Mouse (Mus musculus) inflammation-experienced regulatory T-cells, adult 6 months (primary cell): ENCODE measurements around the gene Hscb. TPM values are rescaled to one million over a fixed set of nuclear protein-coding genes. Genes with fewer than 3 reads are reported as not detected.
"Not testable (repeated sequence)": the region's sequence is repeated elsewhere in the genome, so short reads cannot be mapped to it uniquely, and the experiment has no call there.

ENCODE experiments used
- ATAC-seq: one replicate; pipeline ENCODE4 v1.8.0; 2017
- polyA plus RNA-seq, 3 experiments: library from polyadenylated mRNA; unstranded; fragments of 100-300 nt; shearing (Covaris generic); gene quantifications; one replicate each; pipeline ENCODE4 v1.2.1; 2017

Hscb gene
- 10 to 100 TPM; 41.4 to 51.1 (median 45.4) TPM for polyA plus RNA-seq

DNA sequence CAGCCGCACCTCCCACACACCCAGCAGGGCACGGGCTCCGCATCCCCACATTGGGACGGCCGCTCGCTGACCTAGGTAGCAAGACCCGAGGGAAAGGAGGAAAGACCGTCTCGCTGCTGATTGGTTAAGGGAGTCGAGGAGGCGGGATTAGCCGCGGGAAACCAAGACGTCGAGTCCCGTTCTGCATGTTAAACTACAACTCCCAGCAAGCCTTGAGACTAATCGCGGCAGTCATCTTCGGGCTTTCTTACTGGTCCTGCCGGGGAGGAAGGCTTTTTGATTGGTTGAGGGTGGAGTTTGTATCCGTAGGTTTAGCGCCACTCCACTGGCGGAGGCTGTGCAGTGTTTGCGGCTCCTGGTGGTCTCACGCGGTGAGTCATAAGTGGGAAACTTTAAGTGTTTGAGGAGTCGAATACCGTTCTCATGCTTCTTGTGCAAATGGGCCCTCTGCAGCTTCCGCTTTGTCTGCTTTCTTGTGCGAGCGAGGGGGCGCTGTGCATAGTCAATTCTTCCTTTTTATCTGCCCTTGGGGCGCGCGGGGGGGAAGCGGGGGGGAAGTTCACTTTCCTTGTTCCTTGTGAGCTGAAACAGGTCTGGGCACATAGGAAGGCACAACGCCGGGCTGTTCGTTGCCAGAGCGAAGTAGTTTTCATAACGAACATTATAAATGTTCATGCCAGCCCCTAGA lies at the start of gene Hscb, which contains the start of gene Chek2:
Gene Hscb, minus strand, starts transcription at position 100 of the 688 bp plus-strand sequence.
Gene Chek2, plus strand, starts transcription at position 302 of the 688 bp plus-strand sequence.
- peak; percentile 98 for ATAC-seq

- ATAC-seq, result no peak
Measured at GRCm38 (mm10) chr5:110888596-110888995, 49.0 kb upstream of the Hscb start.

DNA sequence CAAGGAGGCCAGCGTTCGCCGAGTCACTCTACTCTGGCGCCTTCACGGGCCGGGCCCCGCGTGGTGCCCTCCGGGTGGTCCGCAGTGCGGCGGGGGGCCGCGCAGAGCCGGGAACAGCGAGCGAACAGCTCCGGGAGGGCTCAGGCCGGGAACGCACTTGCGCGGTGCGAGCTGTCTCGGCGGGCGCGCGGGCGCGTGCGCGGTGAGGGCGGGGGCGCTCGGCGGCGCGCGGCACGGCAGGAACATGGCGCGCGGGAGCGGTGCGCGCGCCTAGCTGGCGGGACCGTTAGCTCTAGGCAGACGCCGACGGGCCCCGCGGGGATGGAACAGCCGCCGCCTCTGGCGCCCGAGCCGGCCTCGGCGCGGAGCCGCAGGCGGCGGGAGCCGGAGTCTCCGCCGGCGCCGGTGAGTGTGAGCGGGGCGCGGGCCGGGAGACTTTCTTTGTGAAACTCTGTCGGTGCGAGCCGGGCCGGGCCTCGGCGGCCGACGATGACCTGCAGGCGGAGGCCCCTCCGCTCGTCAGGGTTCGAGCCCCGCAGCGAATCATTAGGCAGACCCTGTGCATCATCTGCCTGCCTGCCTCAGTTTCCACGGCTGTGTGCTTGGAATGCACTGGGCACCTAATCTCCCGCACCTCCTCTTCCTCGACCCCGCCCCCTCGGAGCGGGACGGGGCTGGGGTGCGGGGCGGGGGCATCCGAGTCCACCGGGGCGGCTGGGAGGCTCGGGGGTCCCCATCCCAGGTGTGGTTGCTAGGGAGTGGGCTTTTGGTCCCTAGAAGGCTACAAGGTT lies 40.2 kb upstream of the Hscb start, which contains the start of gene Ttc28:
Gene Ttc28, plus strand, starts transcription at position 220 of the 791 bp plus-strand sequence.
- ATAC-seq, result peak; percentile 92

GRCm38 (mm10) chr5:110879042-110879441 lies 39.5 kb upstream of the Hscb start:
- ATAC-seq, result no peak

- not testable (repeated sequence) for ATAC-seq
Measured at GRCm38 (mm10) chr5:110878526-110878925, 38.9 kb upstream of the Hscb start.

- ATAC-seq, result no peak
Measured at GRCm38 (mm10) chr5:110877666-110878505, 38.3 kb upstream of the Hscb start.

GRCm38 (mm10) chr5:110875286-110875685 lies 35.7 kb upstream of the Hscb start:
- no peak for ATAC-seq

DNA sequence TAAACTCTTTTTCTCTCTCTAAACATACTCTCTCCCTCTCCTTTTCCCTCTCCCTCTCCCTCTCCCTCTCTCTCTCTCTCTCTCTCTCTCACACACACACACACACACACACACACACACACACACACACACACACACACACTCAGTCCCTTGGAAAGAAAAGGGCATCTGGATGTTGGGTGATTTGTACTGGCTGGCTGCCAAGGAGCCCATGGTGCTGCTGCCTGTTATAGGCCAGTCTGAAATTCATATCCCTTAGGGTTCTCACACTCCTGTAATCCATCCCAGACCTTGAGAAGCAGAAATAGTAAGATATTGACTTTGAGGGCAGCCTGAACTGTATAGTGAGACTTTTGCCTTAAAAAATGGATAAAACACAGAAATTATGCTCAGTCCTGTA lies 35.1 kb upstream of the Hscb start:
- ATAC-seq, result no peak

DNA sequence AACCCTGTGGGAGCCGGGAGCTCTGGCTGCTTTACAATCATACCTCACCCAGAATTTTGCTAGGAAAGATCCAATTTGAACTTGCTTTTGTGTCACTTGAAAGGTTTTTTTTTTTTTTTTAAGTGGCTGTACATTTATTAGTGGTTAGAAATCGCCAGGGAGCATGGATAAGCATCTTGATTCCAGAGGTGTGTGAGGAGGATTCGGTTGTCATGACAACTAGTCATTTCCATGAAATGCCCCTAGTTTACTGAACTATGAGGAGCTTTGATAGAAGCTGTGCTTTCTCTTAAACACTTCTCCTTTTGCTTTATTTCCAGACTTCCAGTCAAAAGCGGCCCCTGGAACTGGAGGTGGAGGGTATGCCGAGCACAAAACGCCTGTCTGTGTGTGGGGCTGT lies 33.6 kb upstream of the Hscb start:
- no peak for ATAC-seq

DNA sequence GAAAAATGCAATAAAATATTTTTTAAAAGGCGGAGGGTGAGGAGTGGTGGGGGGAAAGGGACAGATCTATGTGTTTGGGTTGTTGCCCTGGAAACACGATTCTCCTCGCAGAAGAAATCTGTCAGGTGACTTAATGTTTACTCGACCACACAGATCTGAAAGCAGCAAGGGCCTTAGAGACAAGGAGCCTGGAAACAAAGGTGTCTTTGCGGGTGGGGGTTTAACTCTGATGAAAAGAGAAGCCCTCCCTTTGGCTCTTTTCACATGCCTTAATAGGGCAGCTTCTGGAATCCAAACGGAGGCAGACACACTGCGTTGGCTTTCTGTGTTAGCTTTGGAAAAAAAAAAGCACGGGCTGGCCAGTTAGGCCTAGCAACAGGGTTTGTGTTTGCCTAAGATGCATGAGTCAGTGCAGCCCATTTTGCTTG lies 29.7 kb upstream of the Hscb start:
- no peak for ATAC-seq

DNA sequence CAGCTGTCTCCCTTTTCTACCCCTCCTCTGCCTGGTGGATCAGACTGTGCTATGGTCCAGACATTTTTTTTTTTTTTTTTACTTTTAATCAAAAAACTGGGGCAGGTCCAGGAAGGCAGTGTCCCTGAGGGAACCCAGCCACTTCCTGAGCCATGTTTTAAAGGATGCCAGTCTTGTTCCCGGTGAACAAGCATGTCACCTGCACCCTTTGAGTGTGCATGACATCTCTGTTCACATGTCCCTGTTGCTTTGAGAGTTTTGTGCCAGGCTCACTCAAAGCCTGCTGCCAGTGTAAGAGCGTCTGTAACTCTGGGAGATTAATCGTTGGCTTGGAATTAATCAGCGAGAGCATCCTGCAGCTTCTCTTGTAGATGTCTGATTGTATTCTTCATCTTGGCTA lies 28.9 kb upstream of the Hscb start:
- ATAC-seq, result no peak

GRCm38 (mm10) chr5:110860445-110860844 lies 20.9 kb upstream of the Hscb start:
- no peak for ATAC-seq

DNA sequence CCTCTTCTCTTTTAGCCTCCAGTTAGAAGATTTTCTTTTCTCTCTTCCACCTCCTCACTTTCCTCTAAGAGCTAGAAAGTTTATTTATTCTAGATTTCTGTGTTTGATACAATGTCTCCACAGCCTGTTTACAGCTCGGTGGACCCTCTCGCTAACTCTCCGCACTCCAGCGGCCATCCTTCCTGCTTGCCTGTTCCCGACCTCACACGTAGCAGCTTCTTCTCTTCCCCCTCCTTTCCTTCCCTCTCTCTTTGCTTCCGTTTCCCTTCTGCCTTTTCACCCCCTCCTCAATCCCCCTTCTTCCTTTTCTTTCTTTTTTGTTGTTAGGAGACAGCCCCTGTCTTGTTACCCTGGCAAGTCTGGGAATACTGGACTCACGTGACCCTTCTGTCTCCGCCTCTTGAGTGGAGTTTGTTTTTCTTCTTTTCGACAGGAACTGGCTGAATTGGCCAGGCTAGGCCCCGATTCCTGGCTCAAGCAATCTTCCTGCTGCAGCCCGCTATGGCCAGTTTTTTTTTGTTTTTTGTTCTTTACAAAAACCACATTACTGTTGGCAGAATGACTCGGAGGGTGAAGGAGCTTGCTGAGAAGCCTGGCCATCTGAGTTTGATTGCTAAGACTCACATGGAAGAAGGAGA lies 19.6 kb upstream of the Hscb start:
- ATAC-seq, result no peak

DNA sequence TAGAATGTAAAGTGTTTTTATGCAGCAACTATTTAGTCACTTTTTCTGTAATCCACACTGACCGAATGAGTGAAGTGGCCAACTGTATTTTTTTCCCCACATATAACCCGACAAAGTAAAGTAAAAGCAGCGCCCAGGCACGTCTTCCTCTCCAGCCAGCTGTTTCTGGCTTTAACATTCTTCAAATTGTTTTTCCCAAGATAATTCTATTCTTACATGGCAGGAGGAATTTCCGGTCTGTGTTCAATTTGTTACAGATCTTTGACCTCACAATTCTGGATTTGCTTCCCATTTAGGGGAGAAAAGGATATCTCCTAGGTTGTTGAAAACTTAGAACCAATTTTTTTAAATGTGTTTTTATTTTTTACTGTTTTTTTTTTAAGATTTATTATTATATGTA lies 17.5 kb upstream of the Hscb start:
- ATAC-seq, result no peak

GRCm38 (mm10) chr5:110852990-110853389 lies 13.4 kb upstream of the Hscb start:
- ATAC-seq, result no peak

DNA sequence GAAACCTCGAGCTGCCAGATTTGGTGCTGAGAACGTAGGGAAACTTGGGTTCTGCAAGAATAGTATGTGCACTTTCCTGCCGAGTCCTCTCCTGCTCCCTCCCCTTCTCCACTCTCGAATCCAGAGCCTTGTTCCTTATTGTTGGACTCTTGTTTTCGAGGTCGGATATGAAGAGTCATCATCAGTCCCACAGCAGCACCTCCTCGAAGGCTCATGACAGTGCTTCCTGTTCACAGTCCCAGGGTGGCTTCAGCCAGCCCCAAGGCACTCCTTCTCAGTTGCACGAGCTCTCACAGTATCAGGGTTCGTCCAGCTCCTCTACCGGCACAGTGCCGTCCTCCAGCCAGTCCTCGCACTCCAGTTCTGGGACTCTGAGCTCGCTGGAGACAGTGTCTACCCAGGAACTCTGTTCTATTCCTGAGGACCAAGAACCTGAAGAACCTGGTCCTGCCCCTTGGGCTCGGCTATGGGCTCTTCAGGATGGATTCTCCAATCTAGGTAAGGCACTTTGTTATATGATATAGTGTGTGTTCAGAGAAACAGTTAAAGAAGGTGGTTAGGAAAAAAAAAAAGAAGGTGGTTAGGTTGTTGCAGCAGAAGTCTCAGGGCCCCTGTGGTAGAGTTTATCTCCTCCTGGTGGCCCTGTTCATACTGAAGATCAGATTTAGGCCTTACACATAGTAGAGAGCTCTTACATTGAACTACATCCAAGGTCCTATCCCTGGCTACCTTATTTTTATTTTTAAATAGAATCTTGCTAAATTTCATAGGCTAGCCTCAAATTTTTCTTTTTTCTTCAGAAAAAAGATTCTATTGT lies 1.7 kb upstream of the Hscb start:
- no peak for ATAC-seq

GRCm38 (mm10) chr5:110840465-110840864 lies 888 bp upstream of the Hscb start:
- peak; percentile 15 for ATAC-seq

DNA sequence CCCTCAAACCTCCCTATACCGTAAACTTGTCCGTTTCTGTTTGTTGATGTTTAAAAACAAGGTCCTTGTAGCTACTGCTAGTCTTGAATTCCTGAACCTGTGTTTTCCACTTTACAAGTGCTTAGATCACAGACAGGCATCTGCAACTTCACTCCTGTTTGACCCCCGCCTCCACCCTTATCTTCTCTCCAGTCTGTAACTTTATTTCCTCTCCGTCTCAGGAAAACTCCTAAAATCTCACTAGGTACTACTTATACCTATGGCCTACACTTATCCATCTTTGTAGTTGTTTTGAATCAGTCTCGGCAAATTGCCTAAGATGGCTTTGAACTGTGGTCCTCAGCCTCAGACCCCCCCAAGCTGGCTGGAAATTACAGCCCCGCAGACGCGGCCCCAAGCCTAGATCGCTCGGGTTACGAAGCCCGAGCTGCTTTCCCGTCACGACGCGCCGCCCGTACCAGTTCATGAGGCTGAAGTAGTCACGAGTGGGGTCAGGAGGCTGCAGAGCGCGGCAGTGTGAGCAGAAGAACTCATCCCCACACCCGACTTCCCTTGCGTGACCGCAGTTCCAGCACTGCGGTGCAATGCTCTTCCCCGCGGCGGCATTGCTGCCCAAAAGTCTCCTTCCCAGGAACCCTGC lies 419 bp downstream of the Hscb start:
- ATAC-seq, result peak; percentile 60

- ATAC-seq, result not testable (repeated sequence)
Measured at GRCm38 (mm10) chr5:110838016-110838415, 1.6 kb downstream of the Hscb start.

GRCm38 (mm10) chr5:110835959-110836358 lies 3.6 kb downstream of the Hscb start:
- no peak for ATAC-seq
